Mouse (Mus musculus) brain, adult 2 months (tissue): ENCODE data around the gene Otp.

Source experiments
- DNase-seq: peaks from one replicate; pipeline ENCODE4 v3.0.0; 2011; ENCODE audit warnings: low read depth, low spot score

The Otp gene

GRCm38 (mm10) chr13:94873111-94874038 lies 2.0 kb upstream of the Otp start:
- DNase-seq, result no peak

- no peak for DNase-seq
These were observed 1.4 kb upstream of the Otp start for GRCm38 (mm10) chr13:94874039-94874425.

- DNase-seq, result no peak
These were observed 576 bp upstream of the Otp start for GRCm38 (mm10) chr13:94874656-94875395.

- no peak for DNase-seq
These were observed 1.1 kb downstream of the Otp start for GRCm38 (mm10) chr13:94876286-94877210.

- no peak for DNase-seq
These were observed 1.8 kb downstream of the Otp start for GRCm38 (mm10) chr13:94877211-94877590.

GRCm38 (mm10) chr13:94877991-94878745 lies 2.8 kb downstream of the Otp start:
- no peak for DNase-seq

GRCm38 (mm10) chr13:94881201-94881600 lies 5.8 kb downstream of the Otp start:
- DNase-seq, result no peak

- no peak for DNase-seq
These were observed 6.8 kb downstream of the Otp start for GRCm38 (mm10) chr13:94882221-94882620.

- no peak for DNase-seq
These were observed 7.3 kb downstream of the Otp start for GRCm38 (mm10) chr13:94882711-94883145.

GRCm38 (mm10) chr13:94883163-94883965 lies 8.0 kb downstream of the Otp start:
- peak; percentile 35 for DNase-seq

GRCm38 (mm10) chr13:94883966-94884960 lies 8.9 kb downstream of the Otp start:
- DNase-seq, result no peak

GRCm38 (mm10) chr13:94885291-94886235 lies 10.2 kb downstream of the Otp start:
- no peak for DNase-seq

GRCm38 (mm10) chr13:94907841-94908240 lies 32.4 kb downstream of the Otp start:
- DNase-seq, result no peak

- DNase-seq, result no peak
These were observed 37.6 kb downstream of the Otp start for GRCm38 (mm10) chr13:94912961-94913360.

- no peak for DNase-seq
These were observed 40.3 kb downstream of the Otp start for GRCm38 (mm10) chr13:94915654-94916053.

- no peak for DNase-seq
These were observed 52.7 kb downstream of the Otp start for GRCm38 (mm10) chr13:94928086-94928485.
